Mouse (Mus musculus) MEL (cell line): ENCODE results near the gene Gm14139. TPM values are rescaled to one million over a fixed set of nuclear protein-coding genes. Genes with fewer than 3 reads are reported as not detected.
"Not testable (repeated sequence)": the region's sequence is repeated elsewhere in the genome, so short reads cannot be mapped to it uniquely, and the experiment has no call there.

Experiments
- DNase-seq: peaks from one replicate; pipeline ENCODE4 v3.0.0; 2011; ENCODE audit warnings: low read depth, low spot score
- H3K27ac ChIP-seq: 2 replicates; pipeline ENCODE4 v1.5.1; 2012; ENCODE audit warnings: low read depth, mild to moderate bottlenecking, control low read depth, low read length, moderate library complexity; ENCODE audit not compliant: control insufficient read depth
- H3K27me3 ChIP-seq, 2 experiments: fragments of 150-350 bp in 1 of 2; sonication (generic) in 1 of 2; 2 replicates each; pipeline ENCODE4 v1.6.1; 2012; ENCODE audit warnings: low read length in 2 of 2, mild to moderate bottlenecking in 2 of 2, improper control_type of control experiment in 1 of 2, moderate library complexity in 1 of 2; ENCODE audit not compliant: insufficient read depth in 2 of 2, control insufficient read depth in 1 of 2
- H3K36me3 ChIP-seq, 2 experiments: 2 replicates each; pipeline ENCODE4 v1.6.1; 2012 to 2014; ENCODE audit warnings: low read length in 2 of 2, improper control_type of control experiment in 1 of 2, inconsistent platforms in 1 of 2, mild to moderate bottlenecking in 1 of 2; ENCODE audit not compliant: insufficient read depth in 2 of 2, control insufficient read depth in 1 of 2
- H3K4me1 ChIP-seq, 2 experiments: fragments of 150-350 bp in 1 of 2; sonication (generic) in 1 of 2; 2 replicates each; pipeline ENCODE4 v1.6.1; 2012; ENCODE audit warnings: low read length in 2 of 2, improper control_type of control experiment in 1 of 2, mild to moderate bottlenecking in 1 of 2; ENCODE audit not compliant: insufficient read depth in 2 of 2, control insufficient read depth in 1 of 2
- H3K4me3 ChIP-seq, 2 experiments: fragments of 150-350 bp in 1 of 2; sonication (generic) in 1 of 2; 2 replicates each; pipeline ENCODE4 v1.5.1; 2012; ENCODE audit warnings: low read depth in 2 of 2, low read length in 2 of 2, mild to moderate bottlenecking in 2 of 2, moderate library complexity in 2 of 2, control low read depth in 1 of 2, improper control_type of control experiment in 1 of 2; ENCODE audit not compliant: control insufficient read depth in 1 of 2, insufficient read depth in 1 of 2
- H3K79me2 ChIP-seq: 2 replicates; pipeline ENCODE4 v1.6.1; 2012; ENCODE audit warnings: mild to moderate bottlenecking, low read length, moderate library complexity; ENCODE audit not compliant: control insufficient read depth, poor library complexity, insufficient read depth
- H3K9ac ChIP-seq: 2 replicates; pipeline ENCODE4 v1.6.1; 2012; ENCODE audit warnings: low read depth, mild to moderate bottlenecking, control low read depth, low read length, moderate library complexity; ENCODE audit not compliant: control insufficient read depth, poor library complexity, severe bottlenecking
- H3K9me3 ChIP-seq: fragments of 150-350 bp; sonication (generic); replicated peaks from 2 replicates; pipeline ENCODE4 v1.6.1; 2012; ENCODE audit warnings: mild to moderate bottlenecking, low read length, improper control_type of control experiment, moderate library complexity; ENCODE audit not compliant: insufficient read depth
- ELF1 ChIP-seq: IDR thresholded peaks from 2 replicates; pipeline ENCODE4 v1.6.1; 2014; ENCODE audit warnings: low read depth, mild to moderate bottlenecking, inconsistent platforms, low read length, improper control_type of control experiment, moderate library complexity
- ETS1 ChIP-seq: IDR thresholded peaks from 2 replicates; pipeline ENCODE4 v1.6.1; 2012; ENCODE audit warnings: low read depth, mild to moderate bottlenecking, inconsistent platforms, low read length, improper control_type of control experiment, moderate library complexity
- HCFC1 ChIP-seq: IDR thresholded peaks from 2 replicates; pipeline ENCODE4 v1.6.1; 2012; ENCODE audit warnings: low read depth, mild to moderate bottlenecking, inconsistent platforms, low read length, improper control_type of control experiment, moderate library complexity
- MAX ChIP-seq: IDR thresholded peaks from 2 replicates; pipeline ENCODE4 v1.6.1; 2011; ENCODE audit warnings: low read length, improper control_type of control experiment
- MAZ ChIP-seq: IDR thresholded peaks from 2 replicates; pipeline ENCODE4 v1.6.1; 2012; ENCODE audit warnings: low read depth, mild to moderate bottlenecking, inconsistent platforms, low read length, improper control_type of control experiment
- MXI1 ChIP-seq: IDR thresholded peaks from 2 replicates; pipeline ENCODE4 v1.6.1; 2011; ENCODE audit warnings: mild to moderate bottlenecking, low read depth, low read length, improper control_type of control experiment
- MYC ChIP-seq: IDR thresholded peaks from 2 replicates; pipeline ENCODE4 v1.6.1; 2011; ENCODE audit warnings: low read depth, mild to moderate bottlenecking, low read length, improper control_type of control experiment, moderate library complexity
- NELFE ChIP-seq: IDR thresholded peaks from 2 replicates; pipeline ENCODE4 v1.6.1; 2011; ENCODE audit warnings: low read depth, low read length, improper control_type of control experiment
- NRF1 ChIP-seq: IDR thresholded peaks from 2 replicates; pipeline ENCODE4 v1.6.1; 2014; ENCODE audit warnings: low read depth, mild to moderate bottlenecking, inconsistent platforms, low read length, improper control_type of control experiment, moderate library complexity; ENCODE audit not compliant: poor library complexity, insufficient read depth, severe bottlenecking
- POLR2A ChIP-seq, 2 experiments: IDR thresholded peaks; 2 replicates each; pipeline ENCODE4 v1.6.1; 2011 to 2012; ENCODE audit warnings: low read length in 2 of 2, mild to moderate bottlenecking in 2 of 2, control low read depth in 1 of 2, improper control_type of control experiment in 1 of 2, low read depth in 1 of 2, moderate library complexity in 1 of 2; ENCODE audit not compliant: control insufficient read depth in 1 of 2, insufficient read depth in 1 of 2, poor library complexity in 1 of 2
- POLR2AphosphoS2 ChIP-seq: IDR thresholded peaks from 2 replicates; pipeline ENCODE4 v1.6.1; 2011; ENCODE audit warnings: low read length, improper control_type of control experiment
- RAD21 ChIP-seq: IDR thresholded peaks from 2 replicates; pipeline ENCODE4 v1.6.1; 2011; ENCODE audit warnings: mild to moderate bottlenecking, low read depth, low read length, improper control_type of control experiment
- SIN3A ChIP-seq: IDR thresholded peaks from 2 replicates; pipeline ENCODE4 v1.6.1; 2012; ENCODE audit warnings: low read length, improper control_type of control experiment, inconsistent platforms
- TBP ChIP-seq: IDR thresholded peaks from 2 replicates; pipeline ENCODE4 v1.8.0; 2011; ENCODE audit warnings: low read depth, low read length, improper control_type of control experiment
- TCF12 ChIP-seq: IDR thresholded peaks from 2 replicates; pipeline ENCODE4 v1.6.1; 2014; ENCODE audit warnings: low read depth, mild to moderate bottlenecking, inconsistent platforms, low read length, improper control_type of control experiment, moderate library complexity
- ZKSCAN1 ChIP-seq: IDR thresholded peaks from 2 replicates; pipeline ENCODE4 v1.6.1; 2012; ENCODE audit warnings: low read depth, mild to moderate bottlenecking, inconsistent platforms, low read length, improper control_type of control experiment, moderate library complexity
- ZNF384 ChIP-seq: IDR thresholded peaks from 2 replicates; pipeline ENCODE4 v1.6.1; 2012; ENCODE audit warnings: low read depth, mild to moderate bottlenecking, inconsistent platforms, low read length, improper control_type of control experiment
- polyA plus RNA-seq, 2 experiments: library from polyadenylated mRNA; stranded (reverse) in 1 of 2; unstranded in 1 of 2; fragments of >175 nt in 1 of 2; fragments of >200 nt in 1 of 2; gene quantifications; 2 replicates each; pipeline versions ENCODE4 v1.2.1 to v1.2.4; 2012; ENCODE audit warnings: low replicate concordance in 2 of 2, low read depth in 1 of 2; ENCODE audit not compliant: insufficient read length in 2 of 2, insufficient read depth in 1 of 2, missing spikeins in 1 of 2
- total RNA-seq: library from RNA; depleted of rRNA; stranded (reverse); fragments of 300-350 nt; gene quantifications from 2 replicates; pipeline ENCODE4 v1.2.3, GENCODE M21; 2012; rRNA removed

The Gm14139 gene
- total RNA-seq (5.9 and 8.2 TPM in 2 replicates), polyA plus RNA-seq (1,000 to 10,000 TPM in 1 of 2 experiments, 1 to 10 TPM in 1; 3.7 to 1,370 TPM)

- Histone ChIP-seq H3K27ac (peak within 1 kb of the TSS; percentile 57), H3K9ac (peak within 1 kb of the TSS; percentile 68), H3K4me3 (peak within 1 kb of the TSS; percentile 63 to 80)
- not testable (repeated sequence) for H3K9me3 ChIP-seq, H3K27me3 ChIP-seq, H3K4me1 ChIP-seq, H3K36me3 ChIP-seq, H3K79me2 ChIP-seq
- peak; percentile 57; the same call in 1 of the 2 replicates for TF ChIP-seq MXI1
- peak; percentile 60 for TF ChIP-seq SIN3A
- peak; percentile 60; the same call in 1 of the 2 replicates for TF ChIP-seq HCFC1
- peak; percentile 41; the same call in 1 of the 2 replicates for TF ChIP-seq NELFE
- peak in 1 of 2 experiments; percentile 63; a peak in 2 of 4 replicates for TF ChIP-seq POLR2A (IDR thresholded peaks at IDR 0.05; ENCODE audit: control insufficient read depth in 1 of 2, insufficient read depth in 1 of 2, low read depth in 1 of 2, low read length in 2 of 2, poor library complexity in 1 of 2)
- TF ChIP-seq TBP = 0 out of 2 replicates have a peak, but pooled peaks have one; percentile 31
- peak; percentile 19; the same call in 1 of the 2 replicates for TF ChIP-seq ELF1
- peak; percentile 27; the same call in 1 of the 2 replicates for TF ChIP-seq MAX
- DNase-seq = peak; percentile 75
These were observed at the start of gene Gm14139 for GRCm38 (mm10) chr2:150181570-150181999. TSS of gene Gm14139 (plus strand) at chr2:150181755.

DNA sequence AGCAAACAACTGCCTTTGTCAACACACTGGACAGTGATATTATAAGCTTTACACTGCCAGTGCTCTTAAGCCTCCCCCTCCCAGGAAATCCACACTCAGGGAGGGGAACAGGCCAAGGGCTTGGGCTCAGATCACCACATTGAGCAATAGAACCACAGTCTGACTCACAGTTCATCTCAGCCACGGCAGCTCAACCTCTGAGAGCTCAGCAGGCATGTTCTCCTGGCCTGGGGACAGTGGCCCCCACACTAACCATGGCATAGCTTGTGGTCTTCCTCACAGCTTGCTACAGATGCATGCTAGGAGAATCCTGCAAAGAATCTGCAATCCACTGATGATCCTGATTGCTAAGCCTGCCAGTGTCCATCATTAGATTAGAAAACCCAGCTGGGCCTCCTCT, 49.6 kb upstream of the Gm14139 start:
- not testable (repeated sequence) for H3K79me2 ChIP-seq, H3K9me3 ChIP-seq, H3K36me3 ChIP-seq, H3K4me3 ChIP-seq, H3K9ac ChIP-seq, H3K4me1 ChIP-seq, DNase-seq, H3K27ac ChIP-seq, H3K27me3 ChIP-seq

DNA sequence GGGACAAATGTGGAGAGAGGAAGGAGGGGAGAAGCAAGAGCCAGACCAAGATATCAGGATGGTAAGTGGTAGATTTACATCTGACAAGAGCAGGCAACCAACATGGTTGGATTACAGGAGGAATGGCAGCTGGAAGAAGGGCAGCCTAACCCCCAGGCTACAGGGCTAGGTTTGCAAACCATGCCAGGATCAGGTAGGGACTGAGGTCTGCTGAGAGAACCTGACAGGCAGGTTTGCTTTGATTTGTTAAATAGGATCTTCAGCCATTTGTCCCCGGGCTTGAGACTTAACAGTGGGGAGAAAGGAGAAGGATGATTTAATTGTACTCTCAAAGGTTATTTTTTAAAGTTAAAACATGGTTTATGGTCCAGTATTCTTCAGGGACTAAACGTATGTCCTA, 48.8 kb upstream of the Gm14139 start:
- no peaks in the 10 kb centered on the region; a peak in 1 of 4 replicates for H3K4me1 ChIP-seq
- H3K9ac ChIP-seq = no peak overlapping the region
- peaks cover 6% of the 10 kb centered on the region for H3K79me2 ChIP-seq
- peaks cover 2 to 3% of the 10 kb centered on the region in 2 experiments; a peak in 3 of 4 replicates for H3K36me3 ChIP-seq
- H3K4me3 ChIP-seq = no peak overlapping the region
- no peak for TF ChIP-seq TCF12
- no peak for TF ChIP-seq MXI1
- TF ChIP-seq POLR2AphosphoS2 = no peak
- no peak for TF ChIP-seq ZNF384
- TF ChIP-seq ZKSCAN1 = no peak
- no peak for TF ChIP-seq MYC
- no peak for TF ChIP-seq SIN3A
- no peak for TF ChIP-seq ETS1
- no peak for TF ChIP-seq NRF1
- TF ChIP-seq RAD21 = no peak
- no peak for TF ChIP-seq MAZ
- no peaks in the 10 kb centered on the region for H3K9me3 ChIP-seq
- H3K27ac ChIP-seq = no peak overlapping the region
- no peak for DNase-seq
- H3K27me3 ChIP-seq = no peaks in the 10 kb centered on the region
